Mouse (Mus musculus) embryonic facial prominence, embryonic 13.5 days (tissue): Measurements from ENCODE around the gene Steap2. TPM values are rescaled to one million over a fixed set of nuclear protein-coding genes. Genes with fewer than 3 reads are reported as not detected.

ENCODE experiments used
- ATAC-seq: fragments of 200-750 bp; cut with Nextera tagmentation; 2 replicates; pipeline ENCODE4 v1.8.0; 2017; ENCODE audit warnings: low read depth; ENCODE audit not compliant: insufficient number of reproducible peaks, insufficient read depth, low FRiP score, low TSS enrichment
- H3K27ac ChIP-seq: fragments of 300-500 bp; sonication (generic); 2 replicates; pipeline ENCODE4 v1.5.1; 2015; ENCODE audit warnings: moderate library complexity, mild to moderate bottlenecking, inconsistent platforms
- H3K27me3 ChIP-seq: fragments of 300-500 bp; sonication (generic); 2 replicates; pipeline ENCODE4 v1.6.1; 2015; ENCODE audit warnings: mild to moderate bottlenecking, inconsistent platforms
- H3K36me3 ChIP-seq: fragments of 300-500 bp; sonication (generic); 2 replicates; pipeline ENCODE4 v1.6.1; 2015; ENCODE audit warnings: mild to moderate bottlenecking, inconsistent platforms
- H3K4me1 ChIP-seq: fragments of 300-500 bp; sonication (generic); 2 replicates; pipeline ENCODE4 v1.6.1; 2015; ENCODE audit warnings: inconsistent platforms
- H3K4me2 ChIP-seq: fragments of 300-500 bp; sonication (generic); 2 replicates; pipeline ENCODE4 v1.6.1; 2015; ENCODE audit warnings: moderate library complexity, mild to moderate bottlenecking, inconsistent platforms
- H3K4me3 ChIP-seq: fragments of 300-500 bp; sonication (generic); 2 replicates; pipeline ENCODE4 v1.5.1; 2015; ENCODE audit warnings: mild to moderate bottlenecking, inconsistent platforms
- H3K9ac ChIP-seq: fragments of 300-500 bp; sonication (generic); 2 replicates; pipeline ENCODE4 v1.6.1; 2015; ENCODE audit warnings: mild to moderate bottlenecking, inconsistent platforms
- H3K9me3 ChIP-seq: fragments of 300-500 bp; sonication (generic); 2 replicates; pipeline ENCODE4 v1.6.1; 2016; ENCODE audit warnings: inconsistent platforms
- WGBS: fragments of 180-500 bp; shearing (Covaris S2); methylation state at CpG from one replicate; pipeline ENCODE4 v1.1.7; 2015; ENCODE audit warnings: mixed read lengths; 5-methylcytosine and 5-hydroxymethylcytosine counted together
- polyA plus RNA-seq: library from polyadenylated mRNA; unstranded; fragments of >200 nt; fragmentation: Nextera tagmentation; extraction: Ambion mirVana; gene quantifications from 2 replicates; pipeline ENCODE4 v1.2.1, GENCODE M21; 2015

Gene Steap2
- 7.8 and 7.9 TPM in 2 replicates for polyA plus RNA-seq

- Histone ChIP-seq H3K27me3 (no peaks in the 10 kb centered on the region), H3K9me3 (no peaks in the 10 kb centered on the region), H3K9ac (peak within 1 kb of the TSS; percentile 84), H3K4me2 (peak within 1 kb of the TSS; percentile 79), H3K4me3 (peak within 1 kb of the TSS; percentile 75), H3K36me3 (no peaks in the 10 kb centered on the region), H3K4me1 (peaks cover 5% of the 10 kb centered on the region; the same call in 1 of the 2 replicates), H3K27ac (peak within 1 kb of the TSS; percentile 39; the same call in 1 of the 2 replicates)
- peak; percentile 87 for ATAC-seq
- under 1% methylated on average over 50 of the region's 66 CpGs for WGBS
Observed at GRCm38 (mm10) chr5:5693956-5694653, at the start of gene Steap2. Steap2 (minus strand) TSS chr5:5694578.

GRCm38 (mm10) chr5:5734445-5734844 is 40.1 kb upstream of the Steap2 start:
- WGBS = 93% methylated on average over 9 of the region's 9 CpGs
- ATAC-seq = no peak
- H3K9ac ChIP-seq = no peak overlapping the region

GRCm38 (mm10) chr5:5732858-5733257 is 38.5 kb upstream of the Steap2 start:
- no peaks in the 10 kb centered on the region for H3K27me3 ChIP-seq
- 75% methylated on average over 2 of the region's 2 CpGs for WGBS

More at GRCm38 (mm10) chr5:5734445-5734844, 40.1 kb upstream of the Steap2 start:
- Histone ChIP-seq H3K9me3 (no peaks in the 10 kb centered on the region), H3K4me2 (no peak overlapping the region), H3K27me3 (no peaks in the 10 kb centered on the region), H3K27ac (no peak overlapping the region), H3K36me3 (no peaks in the 10 kb centered on the region), H3K4me1 (no peaks in the 10 kb centered on the region), H3K4me3 (no peak overlapping the region)

GRCm38 (mm10) chr5:5732208-5732607 is 37.8 kb upstream of the Steap2 start:
- Histone ChIP-seq H3K27me3 (no peaks in the 10 kb centered on the region), H3K9me3 (no peaks in the 10 kb centered on the region), H3K36me3 (no peaks in the 10 kb centered on the region), H3K4me2 (no peak overlapping the region), H3K27ac (no peak overlapping the region), H3K4me1 (no peaks in the 10 kb centered on the region), H3K9ac (no peak overlapping the region), H3K4me3 (no peak overlapping the region)
- ATAC-seq = no peak
- WGBS = 83% methylated on average over 3 of the region's 3 CpGs

More at GRCm38 (mm10) chr5:5732858-5733257, 38.5 kb upstream of the Steap2 start:
- no peak for ATAC-seq
- no peaks in the 10 kb centered on the region for H3K4me1 ChIP-seq
- no peak overlapping the region for H3K4me2 ChIP-seq
- H3K27ac ChIP-seq = no peak overlapping the region
- no peaks in the 10 kb centered on the region for H3K9me3 ChIP-seq
- H3K9ac ChIP-seq = no peak overlapping the region
- no peak overlapping the region for H3K4me3 ChIP-seq
- H3K36me3 ChIP-seq = no peaks in the 10 kb centered on the region

GRCm38 (mm10) chr5:5729904-5730303 is 35.5 kb upstream of the Steap2 start:
- Histone ChIP-seq H3K4me2 (no peak overlapping the region), H3K9ac (no peak overlapping the region), H3K4me1 (no peaks in the 10 kb centered on the region), H3K27ac (no peak overlapping the region), H3K36me3 (no peaks in the 10 kb centered on the region), H3K4me3 (no peak overlapping the region), H3K9me3 (no peaks in the 10 kb centered on the region), H3K27me3 (no peaks in the 10 kb centered on the region)
- ATAC-seq = no peak
- WGBS = 89% methylated on average over 4 of the region's 4 CpGs

- H3K4me3 ChIP-seq = no peak overlapping the region
- no peak overlapping the region for H3K27ac ChIP-seq
- H3K27me3 ChIP-seq = no peaks in the 10 kb centered on the region
- no peak overlapping the region for H3K9ac ChIP-seq
- 87% methylated on average over 7 of the region's 7 CpGs for WGBS
- H3K36me3 ChIP-seq = no peaks in the 10 kb centered on the region
- H3K4me1 ChIP-seq = no peaks in the 10 kb centered on the region
- H3K4me2 ChIP-seq = no peak overlapping the region
- H3K9me3 ChIP-seq = no peaks in the 10 kb centered on the region
- no peak for ATAC-seq
Observed at GRCm38 (mm10) chr5:5722217-5722616, 27.8 kb upstream of the Steap2 start.

GRCm38 (mm10) chr5:5711032-5711431 is 16.7 kb upstream of the Steap2 start:
- Histone ChIP-seq H3K36me3 (no peaks in the 10 kb centered on the region), H3K4me1 (no peaks in the 10 kb centered on the region), H3K9me3 (no peaks in the 10 kb centered on the region), H3K27ac (no peak overlapping the region), H3K4me2 (no peak overlapping the region), H3K27me3 (no peaks in the 10 kb centered on the region), H3K9ac (no peak overlapping the region), H3K4me3 (no peak overlapping the region)
- WGBS = 66% methylated on average over 4 of the region's 4 CpGs
- ATAC-seq = no peak

- Histone ChIP-seq H3K9ac (no peak overlapping the region), H3K27ac (no peak overlapping the region), H3K27me3 (no peaks in the 10 kb centered on the region), H3K4me2 (no peak overlapping the region), H3K36me3 (no peaks in the 10 kb centered on the region), H3K4me3 (no peak overlapping the region), H3K9me3 (no peaks in the 10 kb centered on the region), H3K4me1 (no peaks in the 10 kb centered on the region)
- WGBS = 62% methylated on average over 13 of the region's 13 CpGs
- ATAC-seq = no peak
Observed at GRCm38 (mm10) chr5:5707341-5708278, 13.2 kb upstream of the Steap2 start.

GRCm38 (mm10) chr5:5705019-5705418 is 10.6 kb upstream of the Steap2 start:
- H3K9ac ChIP-seq = no peak overlapping the region
- no peak overlapping the region for H3K4me3 ChIP-seq
- H3K27me3 ChIP-seq = no peaks in the 10 kb centered on the region
- H3K27ac ChIP-seq = no peak overlapping the region
- no peak overlapping the region for H3K4me2 ChIP-seq
- H3K4me1 ChIP-seq = no peaks in the 10 kb centered on the region
- no peak for ATAC-seq
- 59% methylated on average over 2 of the region's 2 CpGs for WGBS
- no peaks in the 10 kb centered on the region for H3K36me3 ChIP-seq
- no peaks in the 10 kb centered on the region for H3K9me3 ChIP-seq

GRCm38 (mm10) chr5:5700386-5700785 is 6.0 kb upstream of the Steap2 start:
- H3K4me3 ChIP-seq = no peak overlapping the region
- H3K9ac ChIP-seq = no peak overlapping the region
- ATAC-seq = no peak
- H3K27me3 ChIP-seq = no peaks in the 10 kb centered on the region
- H3K4me2 ChIP-seq = no peak overlapping the region
- no peaks in the 10 kb centered on the region for H3K36me3 ChIP-seq
- 80% methylated on average over 2 of the region's 2 CpGs for WGBS
- no peaks in the 10 kb centered on the region for H3K9me3 ChIP-seq
- no peaks in the 10 kb centered on the region for H3K4me1 ChIP-seq
- no peak overlapping the region for H3K27ac ChIP-seq

GRCm38 (mm10) chr5:5698830-5699229 is 4.5 kb upstream of the Steap2 start:
- H3K27me3 ChIP-seq = no peaks in the 10 kb centered on the region
- no peak overlapping the region for H3K27ac ChIP-seq
- no peaks in the 10 kb centered on the region for H3K9me3 ChIP-seq
- H3K4me1 ChIP-seq = no peaks in the 10 kb centered on the region
- 69% methylated on average over 3 of the region's 3 CpGs for WGBS
- H3K4me2 ChIP-seq = no peak overlapping the region
- H3K9ac ChIP-seq = no peak overlapping the region
- no peak for ATAC-seq
- no peaks in the 10 kb centered on the region for H3K36me3 ChIP-seq
- H3K4me3 ChIP-seq = no peak overlapping the region
